Mouse (Mus musculus): ENCODE measurements around the gene Zkscan8. TPM values are rescaled to one million over a fixed set of nuclear protein-coding genes. Genes with fewer than 3 reads are reported as not detected.

The Zkscan8 gene
- total and polyA plus RNA-seq, 3 experiments: 5.8 to 36.9 (median 15.7) TPM

DNA sequence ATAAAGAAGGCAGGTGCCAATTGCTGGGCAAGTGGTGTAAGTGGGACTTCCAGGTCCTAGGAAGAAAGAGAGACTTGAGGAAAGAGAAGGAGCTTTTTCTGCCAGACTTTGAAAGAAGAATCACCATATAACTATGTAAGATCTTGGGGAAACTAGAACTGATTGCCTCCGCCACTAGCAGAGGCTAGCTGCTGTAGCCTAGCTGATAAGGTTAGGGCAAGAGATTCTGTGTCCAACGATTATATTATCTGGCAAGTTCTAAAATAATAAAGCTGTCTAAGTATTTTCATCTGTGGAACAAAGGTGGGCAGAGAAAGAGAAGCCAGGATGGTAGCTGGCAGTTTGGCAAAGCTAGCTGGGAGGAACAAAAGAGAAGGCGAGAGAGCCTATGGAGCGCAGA, 58.5 kb downstream of the Zkscan8 start:
- no peak for TF ChIP-seq POLR2AphosphoS5 (IDR thresholded peaks at IDR 0.05; ENCODE audit: insufficient replicate concordance, low read depth, low read length)
- no peak for TF ChIP-seq GATA1 (IDR thresholded peaks at IDR 0.05; ENCODE audit: borderline replicate concordance, low read length)
- TF ChIP-seq CTCF (IDR thresholded peaks at IDR 0.05; ENCODE audit: low read depth, low read length): no peak
- no peak for TF ChIP-seq GATA2 (IDR thresholded peaks at IDR 0.05; ENCODE audit: borderline replicate concordance, low read depth, low read length)
- no peak for TF ChIP-seq TAL1 (conservative IDR thresholded peaks at IDR 0.05; ENCODE audit: low read depth, low read length)
- ATAC-seq (ENCODE audit: extremely low read depth, insufficient number of reproducible peaks, low FRiP score, poor library complexity, severe bottlenecking) (no peak), DNase-seq (ENCODE audit: low spot score) (no peak)
- Histone ChIP-seq H3K36me3 (replicated peaks) (no peaks in the 10 kb centered on the region), H3K9me3 (replicated peaks) (no peaks in the 10 kb centered on the region), H3K4me1 (ENCODE audit: insufficient read depth, low read depth, low read length) (peaks cover 14% of the 10 kb centered on the region), H3K27me3 (ENCODE audit: insufficient read depth, low read length) (peaks cover 19% of the 10 kb centered on the region), H3K4me3 (ENCODE audit: low read depth, low read length) (no peak overlapping the region)

DNA sequence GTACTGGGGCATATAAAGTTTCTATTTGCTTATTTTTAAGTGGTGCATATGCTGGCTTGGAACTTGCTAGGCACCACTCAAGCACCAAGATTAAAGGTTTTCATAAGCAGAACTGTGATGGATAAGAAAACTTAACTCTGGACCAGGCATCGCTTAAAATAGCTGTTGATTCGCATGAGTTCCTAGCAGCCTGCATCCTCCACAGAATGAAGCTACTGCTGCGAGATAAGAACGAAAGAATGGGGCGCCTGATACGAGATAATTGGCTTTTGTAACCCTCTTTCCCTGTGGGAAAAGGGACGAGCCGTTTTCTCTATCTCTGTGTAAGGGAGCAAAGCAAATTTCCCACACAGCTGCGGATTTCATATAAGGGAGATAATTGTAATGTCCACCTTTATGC, 61.8 kb downstream of the Zkscan8 start:
- TF ChIP-seq POLR2AphosphoS5 (IDR thresholded peaks at IDR 0.05; ENCODE audit: insufficient replicate concordance, low read depth, low read length) (no peak), GATA2 (IDR thresholded peaks at IDR 0.05; ENCODE audit: borderline replicate concordance, low read depth, low read length) (no peak), GATA1 (IDR thresholded peaks at IDR 0.05; ENCODE audit: borderline replicate concordance, low read length) (no peak), TAL1 (conservative IDR thresholded peaks at IDR 0.05; ENCODE audit: low read depth, low read length) (no peak), CTCF (IDR thresholded peaks at IDR 0.05; ENCODE audit: low read depth, low read length) (no peak)
- DNase-seq (ENCODE audit: low spot score): no peak
- Histone ChIP-seq H3K4me1 (ENCODE audit: insufficient read depth, low read depth, low read length) (peaks cover 14% of the 10 kb centered on the region), H3K4me3 (ENCODE audit: low read depth, low read length) (no peak overlapping the region; the same call in 1 of the 2 replicates), H3K27me3 (ENCODE audit: insufficient read depth, low read length) (peaks cover 16% of the 10 kb centered on the region), H3K36me3 (replicated peaks) (no peaks in the 10 kb centered on the region), H3K9me3 (replicated peaks) (no peaks in the 10 kb centered on the region)
- ATAC-seq (ENCODE audit: extremely low read depth, insufficient number of reproducible peaks, low FRiP score, poor library complexity, severe bottlenecking): no peak

DNA sequence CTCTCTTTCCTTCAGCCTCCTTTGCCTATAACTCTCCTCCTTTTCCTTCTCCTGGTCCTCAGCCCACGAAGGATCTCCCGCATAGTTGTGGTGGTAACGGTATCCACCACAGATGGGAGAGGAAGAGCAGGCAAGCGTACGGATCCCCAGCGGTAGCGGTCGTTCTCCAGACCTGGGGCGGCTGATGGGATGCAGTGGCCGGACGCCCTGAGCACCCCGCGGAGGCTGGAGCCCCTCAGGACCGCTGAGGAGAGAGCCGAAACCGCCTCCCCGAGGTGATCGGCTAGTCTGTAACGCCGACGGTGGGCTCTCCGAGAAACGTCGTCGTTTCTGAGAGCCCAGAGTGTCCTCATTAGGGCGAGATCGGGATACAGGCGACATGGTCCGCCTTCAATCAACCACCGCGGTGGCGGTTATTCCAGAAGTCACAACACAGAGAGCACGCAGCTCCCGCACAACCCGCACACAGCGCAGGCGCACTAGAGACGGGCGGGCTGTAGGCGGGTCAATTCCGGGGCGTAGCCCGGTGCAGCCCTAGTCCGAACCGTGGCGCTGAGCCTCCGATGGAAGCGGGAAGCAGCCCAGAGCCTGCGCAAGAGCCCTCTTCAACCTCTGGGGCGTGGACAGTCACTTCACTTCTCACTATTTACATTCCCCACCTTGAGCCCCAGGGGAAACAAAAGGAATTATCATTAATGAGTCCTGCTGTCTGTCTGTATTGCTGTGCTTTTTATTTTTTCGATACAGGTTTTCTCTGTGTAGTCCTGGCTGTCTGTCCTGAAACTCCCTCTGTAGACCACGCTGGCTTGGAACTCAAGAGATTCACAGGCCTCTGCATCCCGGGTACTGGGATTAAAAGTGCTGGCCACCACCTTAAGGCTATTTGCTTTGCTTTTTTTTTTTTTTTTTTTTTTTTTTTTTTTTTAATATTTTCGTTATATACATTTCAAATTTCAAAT, 62.6 kb downstream of the Zkscan8 start, which contains the start of gene Nkapl:
Gene Nkapl, minus strand, starts transcription at position 449 of the 959 bp plus-strand sequence.
- peaks cover 15% of the 10 kb centered on the region for H3K27me3 ChIP-seq (ENCODE audit: insufficient read depth, low read length)
- H3K4me1 ChIP-seq (ENCODE audit: insufficient read depth, low read depth, low read length): peaks cover 14% of the 10 kb centered on the region
- H3K9me3 ChIP-seq (replicated peaks): no peaks in the 10 kb centered on the region
- H3K4me3 ChIP-seq (ENCODE audit: low read depth, low read length): peak within 1 kb of the TSS; percentile 75
- TF ChIP-seq GATA1 (IDR thresholded peaks at IDR 0.05; ENCODE audit: borderline replicate concordance, low read length) (no peak), CTCF (IDR thresholded peaks at IDR 0.05; ENCODE audit: low read depth, low read length) (no peak), TAL1 (conservative IDR thresholded peaks at IDR 0.05; ENCODE audit: low read depth, low read length) (no peak), POLR2AphosphoS5 (IDR thresholded peaks at IDR 0.05; ENCODE audit: insufficient replicate concordance, low read depth, low read length) (no peak), GATA2 (IDR thresholded peaks at IDR 0.05; ENCODE audit: borderline replicate concordance, low read depth, low read length) (no peak)
- peak; percentile 83 for DNase-seq (ENCODE audit: low spot score)
- peak; percentile 90 for ATAC-seq (ENCODE audit: extremely low read depth, insufficient number of reproducible peaks, low FRiP score, poor library complexity, severe bottlenecking)
- H3K36me3 ChIP-seq (replicated peaks): no peaks in the 10 kb centered on the region

DNA sequence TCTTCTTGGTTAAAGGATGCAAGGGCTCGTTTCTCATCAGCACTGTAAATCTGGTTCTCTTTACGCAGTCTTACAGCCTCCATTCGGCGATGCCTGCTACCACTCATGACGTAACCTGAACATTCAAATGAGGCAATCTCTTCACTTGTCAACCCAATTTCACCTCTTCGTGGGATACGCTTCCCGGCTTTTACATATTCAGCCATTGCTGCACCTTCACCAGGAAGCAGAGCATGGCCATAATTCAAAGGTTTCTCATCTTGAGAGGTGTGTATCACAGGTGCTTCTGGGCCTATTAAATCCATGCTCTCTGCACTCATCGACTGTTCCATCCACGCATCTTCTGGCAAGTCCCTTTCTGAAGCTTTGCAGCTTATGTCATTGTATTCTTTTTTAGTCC, 63.6 kb downstream of the Zkscan8 start:
- H3K27me3 ChIP-seq (ENCODE audit: insufficient read depth, low read length): peaks cover 12% of the 10 kb centered on the region
- no peak for TF ChIP-seq TAL1 (conservative IDR thresholded peaks at IDR 0.05; ENCODE audit: low read depth, low read length)
- TF ChIP-seq POLR2AphosphoS5 (IDR thresholded peaks at IDR 0.05; ENCODE audit: insufficient replicate concordance, low read depth, low read length): no peak
- no peak for TF ChIP-seq GATA2 (IDR thresholded peaks at IDR 0.05; ENCODE audit: borderline replicate concordance, low read depth, low read length)
- TF ChIP-seq GATA1 (IDR thresholded peaks at IDR 0.05; ENCODE audit: borderline replicate concordance, low read length): no peak
- TF ChIP-seq CTCF (IDR thresholded peaks at IDR 0.05; ENCODE audit: low read depth, low read length): no peak
- DNase-seq (ENCODE audit: low spot score) (no peak), ATAC-seq (ENCODE audit: extremely low read depth, insufficient number of reproducible peaks, low FRiP score, poor library complexity, severe bottlenecking) (no peak)
- H3K4me3 ChIP-seq (ENCODE audit: low read depth, low read length): no peak overlapping the region
- H3K9me3 ChIP-seq (replicated peaks): no peaks in the 10 kb centered on the region
- peaks cover 17% of the 10 kb centered on the region for H3K4me1 ChIP-seq (ENCODE audit: insufficient read depth, low read depth, low read length)
- no peaks in the 10 kb centered on the region for H3K36me3 ChIP-seq (replicated peaks)

Other genes with a start within 250 kb of the Zkscan8 start
Only the 20 nearest of the 29 such genes appear.
- gene Olfr1367, start 184.2 kb downstream of the Zkscan8 start, total RNA-seq (2014; fragmentation: Nextera tagmentation): not detected in 2 replicates
- 0.44 TPM in 1 of 2 replicates, not detected in the other for gene Olfr1367, start 184.2 kb downstream of the Zkscan8 start, total RNA-seq (2017)
- not detected in 2 replicates for gene Olfr1367, start 184.2 kb downstream of the Zkscan8 start, polyA plus RNA-seq (2012)
- gene Zscan12, start 168.3 kb downstream of the Zkscan8 start, total RNA-seq (2014; fragmentation: Nextera tagmentation): 10.7 and 14.6 TPM in 2 replicates
- gene Zscan12, start 168.3 kb downstream of the Zkscan8 start, total RNA-seq (2017): 16.2 and 16.8 TPM in 2 replicates
- 3.4 and 4.0 TPM in 2 replicates for gene Zscan12, start 168.3 kb downstream of the Zkscan8 start, polyA plus RNA-seq (2012)
- 60.6 and 78.1 TPM in 2 replicates for gene Zkscan3, start 128.4 kb downstream of the Zkscan8 start, total RNA-seq (2014; fragmentation: Nextera tagmentation)
- 59.0 and 59.3 TPM in 2 replicates for gene Zkscan3, start 128.4 kb downstream of the Zkscan8 start, total RNA-seq (2017)
- 4.6 and 5.5 TPM in 2 replicates for gene Zkscan3, start 128.4 kb downstream of the Zkscan8 start, polyA plus RNA-seq (2012)
- 5.9 and 6.8 TPM in 2 replicates for gene Pgbd1, start 90.1 kb downstream of the Zkscan8 start, total RNA-seq (2014; fragmentation: Nextera tagmentation)
- gene Pgbd1, start 90.1 kb downstream of the Zkscan8 start, total RNA-seq (2017): 3.9 and 4.9 TPM in 2 replicates
- gene Pgbd1, start 90.1 kb downstream of the Zkscan8 start, polyA plus RNA-seq (2012): 0.21 and 0.22 TPM in 2 replicates
- gene Zscan26, start 77.4 kb downstream of the Zkscan8 start, total RNA-seq (2014; fragmentation: Nextera tagmentation): 43.0 and 43.6 TPM in 2 replicates
- 34.7 TPM in 2 replicates for gene Zscan26, start 77.4 kb downstream of the Zkscan8 start, total RNA-seq (2017)
- 3.2 and 3.4 TPM in 2 replicates for gene Zscan26, start 77.4 kb downstream of the Zkscan8 start, polyA plus RNA-seq (2012)
- 2.2 TPM in 1 of 2 replicates, not detected in the other for gene Nkapl, start 62.6 kb downstream of the Zkscan8 start, total RNA-seq (2014; fragmentation: Nextera tagmentation)
- 0.66 and 1.1 TPM in 2 replicates for gene Nkapl, start 62.6 kb downstream of the Zkscan8 start, total RNA-seq (2017)
- 0.53 and 0.54 TPM in 2 replicates for gene Nkapl, start 62.6 kb downstream of the Zkscan8 start, polyA plus RNA-seq (2012)
- not detected in 2 replicates for gene Zkscan4, start 52.2 kb downstream of the Zkscan8 start, total RNA-seq (2014; fragmentation: Nextera tagmentation)
- 0.05 and 0.12 TPM in 2 replicates for gene Zkscan4, start 52.2 kb downstream of the Zkscan8 start, total RNA-seq (2017)
- gene Zkscan4, start 52.2 kb downstream of the Zkscan8 start, polyA plus RNA-seq (2012): not detected in 2 replicates
- gene Gm10065, start 51.7 kb downstream of the Zkscan8 start, total RNA-seq (2014; fragmentation: Nextera tagmentation): not detected in 2 replicates
- gene Gm10065, start 51.7 kb downstream of the Zkscan8 start, total RNA-seq (2017): 0.64 and 0.93 TPM in 2 replicates
- gene Gm10065, start 51.7 kb downstream of the Zkscan8 start, polyA plus RNA-seq (2012): not detected in 2 replicates
- gene AK157302, start 35.9 kb downstream of the Zkscan8 start, total RNA-seq (2014; fragmentation: Nextera tagmentation): 1.1 and 1.7 TPM in 2 replicates
- gene AK157302, start 35.9 kb downstream of the Zkscan8 start, total RNA-seq (2017): 0.22 and 0.58 TPM in 2 replicates
- gene AK157302, start 35.9 kb downstream of the Zkscan8 start, polyA plus RNA-seq (2012): 0.07 TPM in 1 of 2 replicates, not detected in the other
- gene Gm11273, start 29.7 kb downstream of the Zkscan8 start, total RNA-seq (2014; fragmentation: Nextera tagmentation): 5.1 and 9.0 TPM in 2 replicates
- 9.9 and 11.6 TPM in 2 replicates for gene Gm11273, start 29.7 kb downstream of the Zkscan8 start, total RNA-seq (2017)
- gene Gm11273, start 29.7 kb downstream of the Zkscan8 start, polyA plus RNA-seq (2012): 38.3 and 48.1 TPM in 2 replicates
- gene Olfr1366, start 11.7 kb upstream of the Zkscan8 start, total RNA-seq (2014; fragmentation: Nextera tagmentation): not detected in 2 replicates
- 0.23 and 0.44 TPM in 2 replicates for gene Olfr1366, start 11.7 kb upstream of the Zkscan8 start, total RNA-seq (2017)
- not detected in 2 replicates for gene Olfr1366, start 11.7 kb upstream of the Zkscan8 start, polyA plus RNA-seq (2012)
- gene Olfr1535, start 28.8 kb upstream of the Zkscan8 start, total RNA-seq (2014; fragmentation: Nextera tagmentation): not detected in 2 replicates
- gene Olfr1535, start 28.8 kb upstream of the Zkscan8 start, total RNA-seq (2017): 0.06 and 0.11 TPM in 2 replicates
- not detected in 2 replicates for gene Olfr1535, start 28.8 kb upstream of the Zkscan8 start, polyA plus RNA-seq (2012)
- gene Olfr1364, start 50.6 kb upstream of the Zkscan8 start, total RNA-seq (2014; fragmentation: Nextera tagmentation): not detected in 2 replicates
- 0.17 and 0.27 TPM in 2 replicates for gene Olfr1364, start 50.6 kb upstream of the Zkscan8 start, total RNA-seq (2017)
- gene Olfr1364, start 50.6 kb upstream of the Zkscan8 start, polyA plus RNA-seq (2012): not detected in 2 replicates
- gene Olfr1362, start 82.9 kb upstream of the Zkscan8 start, total RNA-seq (2014; fragmentation: Nextera tagmentation): not detected in 2 replicates
- 0.06 TPM in 1 of 2 replicates, not detected in the other for gene Olfr1362, start 82.9 kb upstream of the Zkscan8 start, total RNA-seq (2017)
- not detected in 2 replicates for gene Olfr1362, start 82.9 kb upstream of the Zkscan8 start, polyA plus RNA-seq (2012)
- gene Olfr11, start 111.4 kb upstream of the Zkscan8 start, total RNA-seq (2014; fragmentation: Nextera tagmentation): not detected in 2 replicates
- gene Olfr11, start 111.4 kb upstream of the Zkscan8 start, total RNA-seq (2017): 0.05 TPM in 1 of 2 replicates, not detected in the other
- gene Olfr11, start 111.4 kb upstream of the Zkscan8 start, polyA plus RNA-seq (2012): not detected in 2 replicates
- not detected in 2 replicates for gene Olfr1361, start 132.3 kb upstream of the Zkscan8 start, total RNA-seq (2014; fragmentation: Nextera tagmentation)
- 0.05 and 0.17 TPM in 2 replicates for gene Olfr1361, start 132.3 kb upstream of the Zkscan8 start, total RNA-seq (2017)
- gene Olfr1361, start 132.3 kb upstream of the Zkscan8 start, polyA plus RNA-seq (2012): not detected in 2 replicates
- not detected in 2 replicates for gene Olfr1360, start 146.3 kb upstream of the Zkscan8 start, total RNA-seq (2014; fragmentation: Nextera tagmentation)
- gene Olfr1360, start 146.3 kb upstream of the Zkscan8 start, total RNA-seq (2017): not detected in 2 replicates
- not detected in 2 replicates for gene Olfr1360, start 146.3 kb upstream of the Zkscan8 start, polyA plus RNA-seq (2012)
- not detected in 2 replicates for gene Olfr1359, start 167.0 kb upstream of the Zkscan8 start, total RNA-seq (2014; fragmentation: Nextera tagmentation)
- 0.12 and 0.22 TPM in 2 replicates for gene Olfr1359, start 167.0 kb upstream of the Zkscan8 start, total RNA-seq (2017)
- gene Olfr1359, start 167.0 kb upstream of the Zkscan8 start, polyA plus RNA-seq (2012): not detected in 2 replicates
- gene Hist1h2bl, start 185.0 kb upstream of the Zkscan8 start, total RNA-seq (2014; fragmentation: Nextera tagmentation): 900 and 963 TPM in 2 replicates
- 1,351 and 1,816 TPM in 2 replicates for gene Hist1h2bl, start 185.0 kb upstream of the Zkscan8 start, total RNA-seq (2017)
- 2.1 and 8.3 TPM in 2 replicates for gene Hist1h2bl, start 185.0 kb upstream of the Zkscan8 start, polyA plus RNA-seq (2012)
- 968 and 989 TPM in 2 replicates for gene Hist1h2ai, start 185.3 kb upstream of the Zkscan8 start, total RNA-seq (2014; fragmentation: Nextera tagmentation)
- 2,644 and 2,651 TPM in 2 replicates for gene Hist1h2ai, start 185.3 kb upstream of the Zkscan8 start, total RNA-seq (2017)
- 2,561 and 4,652 TPM in 2 replicates for gene Hist1h2ai, start 185.3 kb upstream of the Zkscan8 start, polyA plus RNA-seq (2012)

Data from G1E (cell line).